Mouse (Mus musculus): ENCODE results near the gene Taz.

DNA sequence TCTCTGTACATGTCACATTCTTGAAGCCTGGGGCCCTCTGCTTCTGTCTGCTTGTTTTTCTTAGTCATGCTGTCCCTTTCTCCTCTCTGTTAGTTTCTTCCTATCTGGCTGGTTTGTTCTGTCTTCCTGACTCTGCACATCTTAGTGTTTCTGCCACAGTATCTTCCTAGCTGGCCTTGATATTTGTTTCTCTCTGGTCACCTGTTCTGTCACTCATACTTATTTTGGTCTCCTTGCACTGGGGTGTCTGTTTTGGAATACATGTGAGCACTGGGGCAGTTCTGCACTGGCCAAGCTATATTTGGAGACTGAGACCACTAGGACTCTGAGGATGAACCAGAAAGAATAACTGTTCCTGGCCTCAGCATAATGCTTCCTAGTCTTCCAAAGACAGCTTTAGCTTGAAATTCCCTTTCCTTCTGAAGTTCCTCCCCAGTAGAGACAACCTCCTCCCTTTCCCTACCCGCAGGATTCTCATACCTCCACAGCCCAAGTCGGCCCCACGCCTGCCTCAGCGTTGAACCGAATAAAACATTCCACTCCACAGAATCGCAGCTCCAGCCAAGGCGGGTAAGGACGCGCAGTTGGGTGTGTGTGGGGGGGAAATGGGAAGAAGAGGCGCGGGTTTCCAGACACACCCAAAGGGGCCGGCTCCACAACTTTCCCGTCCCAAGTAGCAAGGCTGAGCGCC lies 526 bp upstream of the Taz start:
- TF ChIP-seq CTCF (IDR thresholded peaks at IDR 0.05; ENCODE audit: borderline replicate concordance, control insufficient read depth, extremely low read depth, insufficient read depth, low read length, poor library complexity), result no peak
- no peak for TF ChIP-seq POLR2A (IDR thresholded peaks at IDR 0.05; ENCODE audit: control insufficient read depth, extremely low read depth, insufficient read depth, low read length, poor library complexity)
